Mouse (Mus musculus) layer of hippocampus, adult 9-10 months (tissue): Measurements from ENCODE around the gene Ppp1r12c.

Experiments
- DNase-seq: peaks from one replicate; pipeline ENCODE4 v3.0.0; 2022; ENCODE audit warnings: low spot score

The Ppp1r12c gene

DNA sequence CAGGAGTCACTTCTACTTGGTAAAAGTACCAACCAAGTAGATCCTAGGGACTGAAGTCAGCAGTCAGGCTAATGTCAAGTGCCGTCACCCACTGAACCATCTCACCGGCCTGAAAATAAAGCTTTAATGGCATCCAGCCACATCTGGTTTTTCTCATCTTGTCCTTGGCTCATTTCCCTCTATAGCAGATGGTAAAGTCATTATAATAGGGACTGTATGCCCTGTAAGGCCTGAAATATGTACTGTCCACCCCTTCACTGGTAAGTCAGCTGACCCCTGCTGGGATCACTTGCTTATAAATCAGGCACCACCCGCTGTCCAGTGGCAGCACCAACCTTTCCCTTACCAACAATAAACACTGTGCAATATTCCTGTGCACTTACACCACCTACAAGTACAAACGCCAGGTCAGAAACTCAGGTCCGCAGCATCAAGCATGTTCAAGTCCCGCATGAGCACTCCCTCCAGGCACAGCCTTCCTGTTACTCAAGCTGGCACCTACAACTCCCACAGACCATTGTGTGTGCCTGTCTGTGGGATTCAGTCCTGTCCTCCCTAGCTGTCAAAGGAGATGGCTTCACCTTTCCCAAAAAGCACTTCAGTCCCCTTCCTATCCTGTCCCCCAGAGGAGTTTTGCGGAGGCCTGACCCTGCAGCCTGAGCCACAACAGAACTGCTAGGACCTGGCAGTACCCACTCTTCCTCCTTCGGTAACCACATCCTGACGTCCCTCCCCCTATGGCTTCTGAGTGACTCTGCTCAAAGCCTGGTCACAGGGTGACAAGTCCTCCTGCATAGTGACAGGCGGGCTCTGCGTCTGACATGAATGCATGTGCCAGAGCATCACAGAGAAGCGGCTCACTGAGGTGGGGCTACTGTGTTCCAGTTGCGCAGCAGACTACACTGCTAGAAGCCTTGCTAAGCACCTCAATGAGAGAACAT, 8.9 kb downstream of the Ppp1r12c start:
- DNase-seq = no peak

DNA sequence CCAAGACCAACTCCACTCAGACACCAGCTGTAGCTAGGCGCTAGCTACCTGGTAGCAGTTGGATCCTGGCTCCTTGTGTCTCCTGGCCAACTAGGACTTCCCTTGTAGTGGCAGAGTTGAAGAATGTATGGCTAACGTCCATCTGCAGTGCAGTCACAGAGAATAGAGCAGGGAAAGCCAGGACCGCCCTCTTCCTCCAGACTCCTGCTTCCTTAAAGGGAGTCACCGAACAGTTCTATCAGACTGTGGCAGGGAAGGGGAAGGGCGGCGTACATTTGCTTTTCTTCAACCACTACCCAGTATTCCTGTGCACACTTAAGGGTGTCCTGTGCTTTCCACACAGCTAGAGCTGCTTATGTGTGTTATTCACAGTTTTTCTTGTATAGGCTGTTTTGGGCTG, 10.2 kb downstream of the Ppp1r12c start:
- no peak for DNase-seq

DNA sequence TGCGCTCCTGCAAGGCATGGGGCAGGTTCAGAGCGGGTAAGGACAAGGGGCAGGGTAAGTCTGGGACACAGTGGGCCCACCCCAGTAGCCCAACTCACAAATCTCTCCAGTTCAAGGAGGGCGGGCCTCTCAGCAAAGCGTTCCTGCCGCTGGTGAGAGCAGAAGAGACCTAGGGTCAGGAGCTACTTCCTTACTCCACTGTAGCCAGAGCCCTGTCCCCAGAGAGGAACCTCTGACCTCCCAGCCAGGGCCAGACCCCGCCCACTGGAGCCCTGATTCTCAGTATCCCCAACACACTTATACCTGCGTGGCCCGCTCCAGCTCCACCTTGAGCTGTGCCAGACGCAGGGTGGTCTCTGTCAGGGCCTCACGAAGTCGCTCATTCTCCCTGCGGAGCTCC, 19.2 kb downstream of the Ppp1r12c start:
- DNase-seq = no peak

DNA sequence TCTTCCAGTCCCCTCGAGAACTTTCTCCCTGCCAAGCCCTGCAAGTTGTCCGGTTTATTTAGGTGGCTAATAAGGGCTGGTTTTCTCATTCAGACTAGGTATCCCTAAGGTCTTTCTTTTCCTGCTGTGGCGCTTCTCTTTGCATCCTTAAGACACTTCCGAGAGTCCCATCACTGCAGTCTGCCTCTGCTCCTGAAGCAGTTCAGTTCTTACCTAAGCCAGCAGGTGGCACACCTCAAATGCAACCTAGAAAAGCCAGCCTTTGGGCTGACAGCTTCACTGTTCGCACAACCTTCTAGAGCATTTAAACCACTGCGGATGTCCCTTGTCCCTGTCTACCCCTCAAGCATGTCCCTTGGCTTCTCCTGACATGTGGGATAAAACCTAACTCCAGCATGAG, 21.8 kb downstream of the Ppp1r12c start:
- no peak for DNase-seq

DNA sequence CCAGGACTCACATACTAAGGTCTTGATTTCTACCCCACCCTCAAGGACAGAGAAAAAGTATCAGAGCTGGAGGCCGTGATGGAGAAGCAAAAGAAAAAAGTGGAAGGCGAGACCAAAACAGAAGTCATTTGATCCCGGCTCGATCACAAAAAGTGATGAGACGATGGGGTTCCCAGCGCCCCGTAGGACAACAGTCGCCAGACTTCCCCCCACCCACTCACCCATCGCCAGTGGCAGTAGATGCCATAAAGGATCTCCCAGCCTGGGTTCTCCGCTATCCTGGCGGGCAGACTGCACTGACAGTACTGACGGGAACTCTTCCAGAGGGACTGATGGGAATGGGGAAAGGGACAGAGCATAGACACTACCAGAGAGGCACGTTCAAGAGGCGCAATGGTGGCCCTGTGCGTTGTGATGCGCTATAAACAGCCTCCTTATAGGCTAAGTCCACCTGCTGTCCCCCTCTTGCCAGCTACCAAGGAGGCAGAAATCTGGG, 22.6 kb downstream of the Ppp1r12c start:
- DNase-seq = no peak

DNA sequence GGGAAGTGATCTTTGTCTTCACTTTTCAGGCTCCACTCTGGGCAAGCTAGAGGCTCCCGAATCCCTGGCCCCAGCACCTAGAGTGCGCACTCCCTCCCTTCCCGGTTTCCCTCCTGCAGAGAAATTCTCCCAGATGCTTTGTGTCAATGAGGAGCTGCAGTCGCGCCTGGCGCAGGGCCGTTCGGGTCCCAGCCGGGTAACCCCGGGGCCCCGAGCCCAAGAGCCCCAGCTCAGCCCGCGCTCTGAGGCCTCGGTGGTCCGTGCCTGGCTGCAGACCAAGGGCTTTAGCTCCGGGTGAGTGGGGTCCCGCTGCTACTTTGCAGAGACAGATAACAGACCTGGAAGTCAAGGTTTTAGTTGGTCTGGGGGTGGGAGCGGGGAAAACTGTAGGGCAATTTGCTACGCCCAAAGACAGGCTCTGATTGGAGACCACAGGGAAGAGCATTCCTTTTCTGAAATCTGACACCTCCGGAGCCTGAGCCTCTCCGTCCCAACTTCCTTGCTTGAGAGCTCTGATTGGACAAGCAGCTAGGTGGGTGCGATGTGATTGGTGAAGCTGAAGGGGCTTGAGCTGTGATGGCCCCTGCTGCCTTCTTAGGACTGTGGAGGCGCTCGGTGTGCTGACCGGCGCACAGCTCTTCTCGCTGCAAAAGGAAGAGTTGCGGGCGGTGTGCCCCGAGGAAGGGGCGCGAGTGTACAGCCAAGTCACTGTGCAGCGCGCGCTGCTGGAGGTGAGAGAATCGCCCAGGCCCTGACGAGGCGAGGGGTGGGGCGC, 23.3 kb downstream of the Ppp1r12c start:
- no peak for DNase-seq

DNA sequence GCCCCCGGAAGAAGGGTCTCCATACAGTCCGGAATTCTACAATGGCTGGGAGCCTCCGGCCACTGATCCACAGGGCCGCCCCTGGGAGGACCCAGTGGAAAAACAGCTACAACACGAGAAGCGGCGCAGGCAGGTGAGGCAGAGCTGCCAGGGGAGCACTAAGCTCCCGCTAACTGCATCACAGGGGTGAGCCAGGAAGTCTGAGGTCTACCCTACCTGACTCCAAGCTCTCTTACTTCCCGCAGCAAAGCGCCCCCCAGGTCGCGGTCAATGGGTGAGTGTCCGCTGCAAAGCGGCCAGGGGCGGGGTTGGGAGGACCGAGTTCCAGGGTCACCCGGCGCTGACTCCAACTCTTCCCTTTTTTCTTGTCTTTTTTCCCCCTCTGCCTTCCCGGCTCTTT, 27.5 kb downstream of the Ppp1r12c start:
- no peak for DNase-seq

DNA sequence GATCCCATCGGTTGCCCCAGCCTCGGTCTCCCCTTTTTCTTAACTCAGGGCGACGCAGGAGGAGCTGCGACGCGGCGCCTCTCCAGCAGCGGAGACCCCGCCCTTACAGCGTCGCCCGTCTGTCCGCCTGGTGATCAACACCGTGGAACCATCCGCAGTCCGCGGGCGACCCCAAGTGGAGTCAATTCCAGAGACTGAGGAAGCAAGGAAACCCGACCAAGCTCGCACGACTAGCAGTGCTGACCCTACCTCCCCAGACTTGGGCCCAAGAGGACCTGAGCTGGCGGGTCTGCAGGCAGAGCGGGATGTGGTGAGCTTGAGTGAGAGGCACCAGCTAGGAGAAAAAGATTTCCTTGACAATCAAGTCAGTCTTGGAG, 30.3 kb downstream of the Ppp1r12c start:
- peak; percentile 55 for DNase-seq

DNA sequence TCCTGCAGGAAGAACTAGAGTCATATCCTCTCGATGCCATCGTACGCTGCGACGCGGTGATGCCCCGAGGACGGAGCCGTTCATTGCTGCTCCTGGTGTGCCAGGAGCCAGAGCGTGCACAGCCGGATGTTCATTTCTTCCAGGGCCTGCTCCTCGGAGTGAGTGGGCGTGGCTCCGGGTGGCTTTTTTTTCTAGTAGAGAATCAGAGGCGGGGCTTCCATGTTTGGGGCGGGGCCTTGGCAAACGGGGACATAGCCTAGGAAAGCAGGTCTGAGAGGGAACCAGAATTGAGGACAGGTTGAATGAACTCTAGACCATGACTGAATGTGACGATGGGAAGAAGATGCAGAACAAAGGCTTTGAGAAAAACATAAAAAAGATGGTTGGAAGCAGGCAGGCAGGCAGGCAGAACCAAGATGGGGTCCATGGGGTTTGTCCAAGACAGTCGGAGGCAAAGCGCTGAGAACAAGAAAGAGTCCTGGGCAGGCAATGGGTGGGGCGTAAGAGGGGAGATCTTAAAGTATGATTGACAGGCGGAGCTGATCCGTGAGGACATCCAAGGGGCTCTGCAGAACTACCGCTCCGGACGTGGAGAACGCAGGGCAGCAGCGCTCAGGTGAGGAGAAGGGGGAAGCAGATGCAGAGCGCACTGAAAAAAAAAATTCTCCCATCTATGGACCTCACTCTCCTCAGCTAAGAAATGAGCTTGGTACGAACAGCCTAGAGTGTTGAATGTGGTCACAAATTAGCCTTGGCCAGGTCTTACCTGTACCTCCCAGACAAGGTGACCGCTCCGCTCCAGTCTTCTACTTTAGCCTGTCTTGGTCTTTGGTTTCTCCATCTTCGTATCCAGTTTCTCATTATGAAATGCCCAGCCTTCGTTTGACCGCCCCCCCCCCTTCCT, 31.0 kb downstream of the Ppp1r12c start:
- DNase-seq = no peak

DNA sequence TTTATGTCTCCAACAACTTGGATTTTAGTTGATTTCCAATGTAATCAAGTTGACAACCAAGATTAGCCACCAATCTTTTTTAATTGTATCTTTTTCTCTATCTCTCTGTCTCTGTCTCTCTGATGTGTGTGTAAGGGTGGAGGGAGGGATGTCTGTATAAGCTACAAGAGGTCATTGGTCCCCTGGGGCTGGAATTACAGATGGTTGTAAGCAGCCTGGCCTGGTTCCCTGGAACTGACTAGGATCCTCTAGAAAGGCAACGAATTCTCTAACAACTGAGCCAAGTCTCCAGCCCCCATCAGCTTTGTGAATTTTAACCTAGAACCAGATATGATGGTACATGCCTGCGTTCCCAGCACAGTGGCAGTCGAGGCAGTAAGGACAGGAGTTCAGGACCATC, 33.7 kb downstream of the Ppp1r12c start:
- no peak for DNase-seq

DNA sequence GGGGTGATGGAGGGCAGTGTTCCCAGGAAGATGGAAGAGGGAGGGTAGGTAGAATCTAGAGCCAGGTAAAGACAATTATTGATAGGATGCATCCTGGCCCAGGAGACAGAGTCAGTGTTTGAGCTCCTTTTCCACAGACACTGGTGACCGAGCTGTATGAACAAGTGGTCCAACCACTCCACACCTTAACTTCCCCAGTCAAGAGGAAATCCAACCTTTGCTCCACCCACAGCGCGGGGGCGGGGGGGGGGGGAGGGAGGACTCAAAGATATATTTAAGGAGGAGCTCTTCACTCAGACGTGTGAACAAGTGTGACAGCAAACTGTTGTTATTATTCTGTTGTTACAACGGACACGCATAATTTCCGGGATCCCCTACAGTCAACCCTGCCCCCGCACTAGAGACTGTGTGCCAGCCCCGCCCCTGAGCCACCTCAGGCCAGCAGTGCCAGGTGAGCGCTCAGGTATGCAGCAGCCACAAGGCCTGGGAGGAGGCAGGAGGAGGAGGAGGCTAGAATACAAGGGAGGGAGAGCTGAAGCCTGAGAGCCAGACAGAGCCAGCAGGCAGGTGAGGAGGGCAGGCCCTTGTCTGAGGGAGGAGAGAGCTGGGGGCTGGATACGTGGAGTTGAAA, 37.2 kb downstream of the Ppp1r12c start:
- DNase-seq = no peak

DNA sequence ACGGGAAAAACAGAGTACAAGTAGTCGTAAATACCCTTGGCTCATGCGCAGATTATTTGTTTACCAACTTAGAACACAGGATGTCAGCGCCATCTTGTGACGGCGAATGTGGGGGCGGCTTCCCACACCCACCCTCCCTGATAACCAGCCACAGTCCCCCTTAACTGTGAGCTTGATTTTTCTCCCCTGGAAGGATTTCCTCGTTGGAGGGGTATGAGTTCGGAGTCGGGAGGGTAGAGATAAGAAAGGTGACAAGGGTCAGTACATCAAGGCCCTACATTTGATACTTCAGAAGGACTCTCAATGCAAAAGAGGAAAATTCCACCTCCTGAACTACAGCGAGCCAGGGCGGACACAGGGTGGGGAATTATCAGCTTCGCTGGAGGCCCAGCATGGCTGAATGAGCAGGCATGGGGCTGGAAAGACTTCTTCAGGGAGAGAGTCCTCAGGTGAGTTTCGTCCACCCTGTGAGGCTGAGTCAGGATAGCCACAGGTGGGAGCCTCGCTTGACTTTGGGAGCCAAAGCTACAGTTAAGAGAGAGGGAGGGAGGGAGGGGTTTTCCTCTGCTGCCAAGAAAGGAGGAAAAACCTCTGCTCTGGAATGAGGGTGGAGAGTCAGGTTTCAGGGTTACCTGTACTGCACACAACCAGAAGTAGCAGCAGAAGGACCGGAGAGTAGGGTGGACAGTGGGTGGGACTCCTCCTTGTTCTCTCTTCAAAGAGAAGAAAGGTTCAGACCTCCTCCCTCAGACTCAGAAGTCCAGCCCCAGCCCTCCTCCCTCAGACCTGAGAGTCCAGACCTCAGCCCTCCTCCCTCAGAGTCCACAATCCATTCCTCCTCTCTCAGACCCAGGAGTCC, 40.7 kb downstream of the Ppp1r12c start, which contains the start of gene Eps8l1:
Gene Eps8l1 (plus strand): TSS at position 99 of the 859 bp plus-strand sequence.
- DNase-seq = no peak

DNA sequence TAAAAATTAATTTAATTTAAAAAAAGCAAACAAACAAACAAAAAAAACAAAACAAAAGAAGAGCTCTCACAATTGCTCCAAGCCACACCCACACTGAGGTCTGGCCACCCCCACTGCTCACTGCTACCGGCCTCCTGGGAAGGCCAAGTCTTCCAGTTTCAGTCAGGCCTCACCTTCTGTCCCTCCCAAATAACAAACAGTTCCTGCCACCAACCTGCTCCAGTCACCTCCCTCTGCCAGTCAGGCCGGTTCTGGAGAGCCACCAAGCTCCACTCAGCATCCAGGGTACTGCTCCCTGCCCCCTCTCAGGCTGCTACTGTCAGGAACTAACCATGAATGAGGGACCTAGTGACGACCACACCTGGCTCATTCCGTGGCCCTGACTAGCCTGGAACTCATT, 48.8 kb downstream of the Ppp1r12c start:
- DNase-seq = no peak

DNA sequence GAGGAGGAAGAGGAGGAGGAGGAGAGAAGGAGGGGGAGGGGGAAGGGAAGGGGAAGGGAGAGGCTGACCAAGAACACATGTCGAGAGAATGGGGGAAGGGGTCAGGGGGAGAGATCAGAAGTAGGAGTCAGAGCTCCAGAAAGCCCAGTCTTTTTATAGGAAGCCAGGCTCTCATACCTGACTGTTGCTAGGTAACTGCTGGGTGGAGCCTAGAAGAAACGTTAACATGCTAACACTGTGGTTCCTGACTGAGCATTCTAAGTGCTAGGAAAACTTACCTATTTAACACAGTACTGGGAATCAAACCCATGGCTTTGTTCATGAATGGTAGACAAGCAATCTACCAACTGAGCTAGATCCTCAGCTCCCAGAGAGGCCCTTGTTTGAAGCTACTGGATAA, 52.3 kb downstream of the Ppp1r12c start:
- DNase-seq = no peak

DNA sequence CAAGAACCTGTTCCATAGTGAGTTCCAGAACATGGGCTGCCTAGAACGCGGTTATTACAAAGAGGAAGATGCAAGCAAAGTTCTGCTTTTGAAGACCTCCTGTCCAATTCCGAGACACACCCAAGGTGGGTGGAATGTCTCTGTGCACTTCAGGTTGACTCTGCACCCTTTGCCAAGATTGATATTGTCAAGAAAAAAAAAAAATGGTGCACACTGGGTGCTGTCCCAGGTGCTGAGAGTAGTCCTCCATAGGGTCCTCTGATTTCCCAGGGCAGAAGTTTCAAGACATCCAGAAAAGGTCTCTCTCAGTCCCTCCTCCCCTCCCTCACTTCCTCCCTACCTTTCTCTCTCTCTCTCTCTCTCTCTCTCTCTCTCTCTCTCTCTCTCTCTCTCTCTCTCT, 53.0 kb downstream of the Ppp1r12c start:
- DNase-seq = no peak

DNA sequence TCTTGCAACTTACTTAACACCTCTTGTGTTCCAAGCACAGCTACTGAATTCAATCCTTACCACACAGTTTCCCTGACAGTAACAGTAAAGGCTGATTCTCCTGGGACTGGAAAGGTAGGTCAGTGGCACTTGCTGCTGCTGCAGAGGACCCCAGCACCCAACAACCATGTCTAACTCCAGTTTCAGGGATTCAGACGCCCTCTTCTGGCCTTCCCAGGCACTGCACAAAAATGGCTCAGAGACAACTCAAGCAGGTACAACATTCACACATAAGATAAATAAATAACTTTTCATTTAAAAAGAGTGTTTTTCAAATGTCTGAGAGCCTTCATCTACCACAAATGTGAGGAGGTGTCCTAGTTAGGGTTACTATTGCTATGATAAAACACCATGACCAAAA, 54.3 kb downstream of the Ppp1r12c start:
- DNase-seq = no peak

DNA sequence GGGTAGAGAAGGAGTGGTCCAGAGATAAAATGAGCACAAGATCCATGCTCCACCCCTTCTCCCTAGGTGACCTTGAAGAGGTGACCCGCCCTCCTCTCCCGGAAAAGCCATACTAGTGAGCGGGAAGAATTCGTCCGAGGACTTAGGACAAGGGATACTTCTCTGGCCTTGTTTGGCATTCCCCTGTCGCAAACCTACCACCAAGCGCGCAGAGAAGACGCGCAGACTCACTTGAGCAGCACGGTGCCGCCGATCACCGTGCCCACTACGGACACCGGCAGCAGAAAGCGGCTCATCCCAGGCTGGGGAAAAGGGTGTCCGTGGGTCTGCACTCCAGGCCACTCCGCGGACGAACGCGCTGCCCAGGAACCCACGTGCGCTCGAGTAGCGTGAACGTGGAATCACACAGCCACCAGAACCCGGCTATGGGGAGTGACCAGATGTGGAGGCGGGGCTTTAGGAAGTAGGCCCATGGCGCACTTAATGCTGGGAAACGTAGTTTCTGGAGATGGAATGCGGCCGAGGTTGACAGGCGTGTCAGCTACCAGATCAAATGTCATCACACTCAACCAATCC, 56.2 kb downstream of the Ppp1r12c start, which contains the start of gene Rdh13:
Gene Rdh13 (minus strand): TSS at position 434 of the 576 bp plus-strand sequence.
- peak; percentile 88 for DNase-seq

DNA sequence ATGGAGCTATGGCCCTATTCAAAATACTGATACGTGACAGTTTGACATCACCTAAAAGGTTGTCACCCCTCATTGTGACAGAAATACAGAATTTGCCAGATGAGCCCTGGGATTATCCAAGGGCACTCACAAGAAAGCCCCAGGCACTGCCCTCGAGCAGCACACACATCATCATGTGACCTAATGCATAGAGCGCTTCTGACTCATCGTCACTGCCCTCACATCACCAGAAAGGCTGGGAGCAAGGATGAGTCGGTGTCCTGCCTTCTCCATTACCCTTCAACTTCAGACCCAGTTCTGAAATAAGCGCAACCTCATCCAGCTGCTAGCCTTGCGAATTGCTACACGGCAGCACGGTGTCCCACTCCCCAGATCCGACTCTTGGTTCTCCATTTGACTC, 60.9 kb downstream of the Ppp1r12c start:
- no peak for DNase-seq

DNA sequence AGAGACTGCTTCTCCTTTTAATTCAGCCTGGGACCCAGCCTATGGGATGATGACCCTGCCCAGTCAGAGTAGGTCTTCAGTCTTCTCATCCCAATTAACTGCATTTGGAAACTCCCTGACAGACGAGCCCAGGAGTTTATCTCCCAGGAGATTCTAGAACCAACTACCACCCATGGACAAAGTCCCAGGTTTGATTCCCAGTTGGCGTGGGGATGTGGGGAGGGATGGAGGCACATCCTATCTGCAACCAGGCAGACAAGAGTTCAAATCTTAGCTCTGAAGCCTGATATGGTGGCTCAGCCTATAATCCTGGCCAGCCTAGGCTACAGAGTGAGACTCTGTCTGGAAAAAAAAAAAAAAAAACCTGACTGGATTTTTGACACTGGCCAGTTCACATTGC, 63.8 kb downstream of the Ppp1r12c start:
- DNase-seq = no peak

DNA sequence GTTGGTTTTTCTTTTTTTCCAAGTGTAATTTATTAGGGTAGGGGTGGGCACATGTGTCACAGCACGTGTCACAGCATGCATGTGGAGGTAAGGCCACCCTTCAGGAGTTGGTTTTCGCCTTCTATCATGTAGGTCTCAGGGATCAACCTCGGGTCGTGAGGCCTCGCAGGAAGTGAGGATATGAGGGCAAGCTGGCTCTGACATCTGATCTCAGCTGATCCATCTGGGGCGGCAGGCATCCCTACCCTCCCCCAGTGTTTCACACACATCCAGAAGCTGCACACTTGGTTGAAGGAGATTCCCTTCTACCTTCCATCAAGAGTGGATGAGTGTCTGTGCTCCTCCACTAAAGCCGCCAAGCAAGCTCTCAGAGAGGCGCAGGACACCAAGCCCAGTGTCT, 69.5 kb downstream of the Ppp1r12c start:
- no peak for DNase-seq
